Mouse (Mus musculus) hindlimb bud, embryonic 11.5 days (tissue): Measurements from ENCODE around the gene Plin2.
"Not testable (repeated sequence)": the region's sequence is repeated elsewhere in the genome, so short reads cannot be mapped to it uniquely, and the experiment has no call there.

Experiments used
- DNase-seq: peaks from one replicate; pipeline ENCODE4 v3.0.0-alpha.2; 2012; ENCODE audit warnings: low read depth, low spot score; ENCODE audit errors: extremely low spot score

The Plin2 gene

GRCm38 (mm10) chr4:86634312-86634711, 35.5 kb downstream of the Plin2 start:
- DNase-seq: not testable (repeated sequence)

DNA sequence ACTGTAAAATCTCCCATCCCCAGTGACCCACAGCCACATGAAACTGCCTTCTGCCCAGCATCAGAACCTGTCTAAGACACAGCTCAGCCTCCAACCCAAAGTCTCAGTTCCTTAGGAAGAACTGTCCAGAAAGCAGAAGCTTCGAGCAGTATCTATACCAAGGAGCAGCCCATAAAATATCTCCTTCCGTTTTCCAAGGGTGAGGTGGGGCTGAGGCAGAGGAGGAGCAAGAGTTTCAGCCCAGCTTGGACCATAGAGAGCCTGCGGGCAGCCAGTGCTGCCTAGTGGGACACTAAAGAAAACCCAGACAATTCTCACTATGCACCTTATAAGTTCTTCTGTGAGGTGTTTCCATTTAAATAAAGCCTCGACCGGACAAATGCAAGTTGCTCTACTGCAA, 37.3 kb downstream of the Plin2 start:
- DNase-seq: not testable (repeated sequence)

GRCm38 (mm10) chr4:86631831-86632230, 38.0 kb downstream of the Plin2 start:
- DNase-seq: peak; percentile 49

DNA sequence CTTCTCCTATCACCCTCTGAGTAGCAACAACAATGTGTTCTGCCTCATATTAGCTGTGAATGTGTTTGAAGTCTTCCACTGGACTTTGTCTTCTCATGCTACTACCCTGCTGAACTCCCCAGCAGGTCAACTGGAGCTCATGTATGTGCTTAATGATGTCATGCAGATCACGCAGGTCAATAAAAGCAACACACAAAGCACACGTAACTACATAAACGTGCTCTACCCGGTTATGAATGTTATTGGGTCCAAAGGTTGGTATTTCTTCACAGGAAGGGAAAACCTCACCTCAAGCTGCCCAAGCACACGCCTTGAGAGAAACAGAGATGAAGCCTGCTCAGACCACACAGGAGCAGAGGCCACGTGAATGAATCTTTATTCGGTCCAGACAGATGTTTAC, 43.4 kb downstream of the Plin2 start:
- DNase-seq: not testable (repeated sequence)

GRCm38 (mm10) chr4:86625463-86625862, 44.4 kb downstream of the Plin2 start:
- DNase-seq: no peak

DNA sequence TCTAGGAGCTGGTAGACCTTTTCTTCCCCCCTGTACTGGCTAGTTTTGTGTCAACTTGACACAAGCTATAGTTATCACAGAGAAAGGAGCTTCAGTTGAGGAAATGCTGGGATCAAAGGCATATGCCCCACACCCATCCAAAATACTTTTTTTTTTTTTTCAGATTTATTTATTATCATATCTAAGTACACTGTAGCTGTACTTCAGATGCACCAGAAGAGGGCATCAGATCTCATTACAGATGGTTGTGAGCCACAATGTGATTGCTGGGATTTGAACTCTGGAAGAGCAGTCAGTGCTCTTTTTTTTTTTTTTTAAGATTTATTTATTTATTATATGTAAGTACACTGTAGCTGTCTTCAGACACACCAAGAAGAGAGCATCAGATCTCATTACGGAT, 47.3 kb downstream of the Plin2 start:
- not testable (repeated sequence) for DNase-seq

- no peak for DNase-seq
These were observed 47.7 kb downstream of the Plin2 start for GRCm38 (mm10) chr4:86622116-86622515.

GRCm38 (mm10) chr4:86620506-86620905, 49.4 kb downstream of the Plin2 start:
- no peak for DNase-seq

DNA sequence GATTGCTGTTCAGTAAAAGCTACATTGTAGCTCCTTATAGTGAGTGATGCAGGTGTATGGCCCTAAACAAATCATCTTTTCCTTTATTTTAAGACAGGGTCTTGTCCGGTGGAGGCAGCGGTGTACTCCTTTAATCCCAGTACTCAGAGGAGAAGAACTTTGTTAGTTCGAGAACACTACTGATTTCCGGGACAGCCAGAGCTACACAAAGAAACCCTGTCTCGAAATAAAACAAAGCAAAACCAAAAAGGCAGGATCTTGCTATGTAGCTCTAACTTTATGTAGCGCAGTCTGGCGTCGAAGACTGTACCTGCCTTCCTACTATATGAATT, 57.6 kb downstream of the Plin2 start:
- no peak for DNase-seq

- DNase-seq: peak; percentile 95
These were observed 58.2 kb downstream of the Plin2 start, which contains the start of gene Haus6 for GRCm38 (mm10) chr4:86611524-86612288. Gene Haus6 (minus strand): TSS chr4:86612055.
